ENCODE assay signal across 31 mouse cellular contexts in the genomic region with DNA sequence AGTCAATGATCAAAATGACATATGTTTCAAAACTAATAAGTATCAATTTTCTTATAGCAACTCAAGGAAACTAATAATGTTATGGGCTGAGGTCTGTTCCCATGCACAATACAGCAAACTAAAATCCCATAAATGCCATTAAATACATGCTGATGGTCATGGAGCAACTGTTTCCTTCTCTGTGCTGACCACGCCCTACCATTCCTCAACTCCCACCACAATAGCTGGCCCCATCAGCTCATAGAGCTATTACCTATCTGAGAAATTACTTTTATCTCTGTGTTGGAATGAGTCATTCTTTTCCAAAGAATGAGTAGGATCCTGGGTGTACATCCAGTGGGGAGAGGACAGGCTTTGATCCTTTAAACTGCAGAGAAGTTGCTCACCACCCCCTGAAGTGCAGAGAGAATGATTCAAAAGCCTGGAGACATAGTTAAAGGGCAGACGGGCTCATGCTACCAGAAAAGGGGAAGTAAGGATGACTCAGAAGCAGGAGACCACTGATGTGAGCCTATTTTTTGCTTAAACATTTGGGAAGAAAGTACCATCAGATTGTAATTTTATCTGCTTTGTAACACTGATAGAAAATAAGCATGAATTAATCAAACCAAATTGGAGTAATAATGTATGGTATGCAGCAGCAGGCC.
DNase-seq lines count a peak whose midpoint lies in the region; ATAC-seq and TF ChIP-seq lines count a peak whose summit lies in the region.
"Had no signal": no experiment of that assay in that cellular context is flagged by ENCODE, and none has a peak within 500 bp of the region (broad histone marks: within the 10 kb centered on the region; RNA-seq: fewer than 3 reads in every experiment).

No protein-coding gene starts in this region.

- WGBS in macrophage (ENCODE audit: missing documents): 36% methylated on average over 2 of the region's 2 CpGs
- WGBS in forebrain, embryonic 14.5 days: 51% methylated on average over 2 of the region's 2 CpGs

- H3K4me3 ChIP-seq in MEL (ENCODE audit: control insufficient read depth in 1 of 2, insufficient read depth in 1 of 2, low read depth in 2 of 2, low read length in 2 of 2): no peak overlapping the region
- H3K4me3 ChIP-seq in brown adipose tissue, adult 24 weeks (ENCODE audit: insufficient read depth, low read depth, low read length): no peak overlapping the region
- no peak overlapping the region for H3K4me3 ChIP-seq in macrophage (ENCODE audit: inconsistent target)
- no peak overlapping the region for H3K4me3 ChIP-seq in forebrain, embryonic 14.5 days (ENCODE audit: low read depth, low read length)
- H3K4me3 ChIP-seq: forebrain, embryonic 13.5 days; heart, embryonic 13.5 days; hindbrain, embryonic 10.5 days; hindbrain, embryonic 15.5 days; liver, embryonic 13.5 days; neural tube, embryonic 15.5 days; stomach, embryonic 15.5 days had no signal

- no peak for TF ChIP-seq POLR2A in MEL (IDR thresholded peaks at IDR 0.05; ENCODE audit: control insufficient read depth in 1 of 2, insufficient read depth in 1 of 2, low read depth in 1 of 2, low read length in 2 of 2, poor library complexity in 1 of 2)

- no peak for TF ChIP-seq EP300 in MEL (IDR thresholded peaks at IDR 0.05; ENCODE audit: low read depth in 1 of 2, low read length in 2 of 2)

- no peak overlapping the region for H3K9ac ChIP-seq in MEL (ENCODE audit: control insufficient read depth, low read depth, low read length, poor library complexity, severe bottlenecking)
- no peak overlapping the region for H3K9ac ChIP-seq in forebrain, embryonic 14.5 days (ENCODE audit: low read length)
- H3K9ac ChIP-seq: forebrain, embryonic 13.5 days; heart, embryonic 13.5 days; hindbrain, embryonic 15.5 days; liver, embryonic 13.5 days; neural tube, embryonic 15.5 days; stomach, embryonic 15.5 days had no signal

- peak; percentile 89 for DNase-seq in 416B (ENCODE audit: low read depth)
- DNase-seq in MEL (ENCODE audit: low read depth, low spot score): peak; percentile 25
- no peak for DNase-seq in lung, postnatal 4 days
- no peak for DNase-seq in forebrain, embryonic 14.5 days (ENCODE audit: low spot score)
- DNase-seq in layer of hippocampus, postnatal 14 days (ENCODE audit: low spot score in 2 of 2): no peak
- no peak for DNase-seq in adrenal gland, postnatal 10 days
- DNase-seq: adrenal gland, adult 2 months; B cell, adult 2 months; cerebellum, adult 2 months; cerebellum, postnatal 25 days; gastrocnemius, postnatal 25 days; heart, postnatal 10 days; kidney, adult 11 months; kidney, postnatal 14 days; left cerebral cortex, postnatal 4 days; liver, embryonic 13.5 days; lung, adult 18-20 months; right cerebral cortex, postnatal 25 days; thymus, postnatal 14 days had no signal

- H3K27ac ChIP-seq in MEL (ENCODE audit: control insufficient read depth, low read depth, low read length): no peak overlapping the region
- 0 out of 2 replicates have a peak overlapping the region, but pooled peaks have one; percentile 17 for H3K27ac ChIP-seq in brown adipose tissue, adult 24 weeks (replicated peaks; ENCODE audit: low read depth, low read length)
- H3K27ac ChIP-seq in macrophage: peak overlapping the region; percentile 95
- no peak overlapping the region for H3K27ac ChIP-seq in forebrain, embryonic 14.5 days (ENCODE audit: low read depth, low read length)
- H3K27ac ChIP-seq: forebrain, embryonic 13.5 days; heart, embryonic 13.5 days; hindbrain, embryonic 10.5 days; hindbrain, embryonic 15.5 days; liver, embryonic 13.5 days; neural tube, embryonic 15.5 days; stomach, embryonic 15.5 days had no signal

- no peaks in the 10 kb centered on the region for H3K4me1 ChIP-seq in MEL (ENCODE audit: control insufficient read depth in 1 of 2, insufficient read depth in 2 of 2, low read length in 2 of 2)
- no peaks in the 10 kb centered on the region for H3K4me1 ChIP-seq in brown adipose tissue, adult 24 weeks (ENCODE audit: control insufficient read depth, insufficient read depth, insufficient read length, low read length)
- H3K4me1 ChIP-seq in forebrain, embryonic 14.5 days (ENCODE audit: control insufficient read depth, insufficient read depth, low read length): no peaks in the 10 kb centered on the region
- H3K4me1 ChIP-seq: forebrain, embryonic 13.5 days; heart, embryonic 13.5 days; hindbrain, embryonic 10.5 days; hindbrain, embryonic 15.5 days; liver, embryonic 13.5 days; neural tube, embryonic 15.5 days; stomach, embryonic 15.5 days had no signal

- no peaks in the 10 kb centered on the region for H3K36me3 ChIP-seq in MEL (ENCODE audit: control insufficient read depth in 1 of 2, insufficient read depth in 2 of 2, low read length in 2 of 2)
- no peaks in the 10 kb centered on the region for H3K36me3 ChIP-seq in macrophage (ENCODE audit: inconsistent target)
- H3K36me3 ChIP-seq in forebrain, embryonic 14.5 days (ENCODE audit: control insufficient read depth, insufficient read depth, low read length): no peaks in the 10 kb centered on the region
- H3K36me3 ChIP-seq: G1E; heart, embryonic 13.5 days; hindbrain, embryonic 10.5 days; hindbrain, embryonic 15.5 days; liver, embryonic 13.5 days; neural tube, embryonic 15.5 days; stomach, embryonic 15.5 days had no signal

- H3K27me3 ChIP-seq in MEL (ENCODE audit: control insufficient read depth in 1 of 2, insufficient read depth in 2 of 2, low read length in 2 of 2): no peaks in the 10 kb centered on the region
- H3K27me3 ChIP-seq in forebrain, embryonic 14.5 days (replicated peaks; ENCODE audit: control insufficient read depth, insufficient read depth, low read length): no peaks in the 10 kb centered on the region
- H3K27me3 ChIP-seq: forebrain, embryonic 13.5 days; heart, embryonic 13.5 days; hindbrain, embryonic 15.5 days; liver, embryonic 13.5 days; neural tube, embryonic 15.5 days; stomach, embryonic 15.5 days had no signal

- no peak for ATAC-seq in forebrain, embryonic 14.5 days
- ATAC-seq: forebrain, embryonic 13.5 days; inflammation-experienced regulatory T-cells, adult 6 months; lung, postnatal 0 days had no signal

- no peaks in the 10 kb centered on the region for H3K79me2 ChIP-seq in MEL (ENCODE audit: control insufficient read depth, insufficient read depth, low read length, poor library complexity)
- H3K79me2 ChIP-seq in macrophage (ENCODE audit: inconsistent target): no peaks in the 10 kb centered on the region

- H3K4me2 ChIP-seq in forebrain, embryonic 14.5 days (ENCODE audit: low read length): no peak overlapping the region
- H3K4me2 ChIP-seq: forebrain, embryonic 13.5 days; heart, embryonic 13.5 days; hindbrain, embryonic 15.5 days; liver, embryonic 13.5 days; midbrain, embryonic 11.5 days; neural tube, embryonic 15.5 days; stomach, embryonic 15.5 days had no signal

- no peak for TF ChIP-seq RAD21 in MEL (IDR thresholded peaks at IDR 0.05; ENCODE audit: low read depth, low read length)

- no peak for TF ChIP-seq CTCF in MEL (IDR thresholded peaks at IDR 0.05 in 2 of 3, conservative IDR thresholded peaks at IDR 0.05 in 1 of 3; ENCODE audit: control insufficient read depth in 1 of 3, insufficient read depth in 1 of 3, low read depth in 2 of 3, low read length in 3 of 3, poor library complexity in 1 of 3, severe bottlenecking in 1 of 3)

- H3K9me3 ChIP-seq in MEL (replicated peaks; ENCODE audit: insufficient read depth, low read length): no peaks in the 10 kb centered on the region
- H3K9me3 ChIP-seq in forebrain, embryonic 14.5 days (replicated peaks; ENCODE audit: control insufficient read depth, low read length): no peaks in the 10 kb centered on the region
- H3K9me3 ChIP-seq: forebrain, embryonic 13.5 days; G1E; heart, embryonic 13.5 days; hindbrain, embryonic 10.5 days; hindbrain, embryonic 15.5 days; liver, embryonic 13.5 days; neural tube, embryonic 15.5 days; stomach, embryonic 15.5 days had no signal

TF ChIP-seq in MEL, 35 proteins besides CTCF, POLR2A, EP300 and RAD21:
- TF ChIP-seq NRF1 (IDR thresholded peaks at IDR 0.05; ENCODE audit: insufficient read depth, low read depth, low read length, poor library complexity, severe bottlenecking) (no peak), MAX (IDR thresholded peaks at IDR 0.05; ENCODE audit: low read length) (no peak), TBP (IDR thresholded peaks at IDR 0.05; ENCODE audit: low read depth, low read length) (0 out of 2 replicates have a peak, but pooled peaks have one; percentile 55)

Comparison
In these comparisons a context has a peak if more than half of its experiments do, and no peak if none do; other contexts are left out.
1. DNase-seq: peak in 416B (single experiment) and MEL (single experiment); none in lung, postnatal 4 days (0 of 2), forebrain, embryonic 14.5 days (single experiment), layer of hippocampus, postnatal 14 days (0 of 2) and adrenal gland, postnatal 10 days (single experiment).
2. H3K27ac ChIP-seq: peak in brown adipose tissue, adult 24 weeks (single experiment) and macrophage (single experiment); none in MEL (single experiment) and forebrain, embryonic 14.5 days (single experiment).